Mouse (Mus musculus): Measurements from ENCODE around the gene Gatad2a. TPM values are rescaled to one million over a fixed set of nuclear protein-coding genes. Genes with fewer than 3 reads are reported as not detected.

Gatad2a gene
- polyA plus RNA-seq, 1 experiment from 2014 or later, result 56.0 TPM

Other genes starting within 250 kb of the Gatad2a start
- gene Zfp963, start 246.4 kb downstream of the Gatad2a start, polyA plus RNA-seq (2015; fragmentation: Nextera tagmentation; extraction: Ambion mirVana), result 5.8 and 6.3 TPM in 2 replicates
- 0.15 and 0.39 TPM in 2 replicates for gene Gm20422, start 221.5 kb downstream of the Gatad2a start, polyA plus RNA-seq (2015; fragmentation: Nextera tagmentation; extraction: Ambion mirVana)
- gene Atp13a1, start 205.2 kb downstream of the Gatad2a start, polyA plus RNA-seq (2015; fragmentation: Nextera tagmentation; extraction: Ambion mirVana), result 48.0 and 53.9 TPM in 2 replicates
- 24.7 and 25.4 TPM in 2 replicates for gene Zfp866, start 205.2 kb downstream of the Gatad2a start, polyA plus RNA-seq (2015; fragmentation: Nextera tagmentation; extraction: Ambion mirVana)
- gene Gmip, start 187.7 kb downstream of the Gatad2a start, polyA plus RNA-seq (2015; fragmentation: Nextera tagmentation; extraction: Ambion mirVana), result 8.7 and 10.1 TPM in 2 replicates
- gene Lpar2, start 174.0 kb downstream of the Gatad2a start, polyA plus RNA-seq (2015; fragmentation: Nextera tagmentation; extraction: Ambion mirVana), result 0.50 and 0.58 TPM in 2 replicates
- gene Pbx4, start 163.9 kb downstream of the Gatad2a start, polyA plus RNA-seq (2015; fragmentation: Nextera tagmentation; extraction: Ambion mirVana), result 4.4 and 5.9 TPM in 2 replicates
- 0.83 and 0.95 TPM in 2 replicates for gene Cilp2, start 108.7 kb downstream of the Gatad2a start, polyA plus RNA-seq (2015; fragmentation: Nextera tagmentation; extraction: Ambion mirVana)
- 3.1 and 3.9 TPM in 2 replicates for gene Tssk6, start 94.2 kb downstream of the Gatad2a start, polyA plus RNA-seq (2015; fragmentation: Nextera tagmentation; extraction: Ambion mirVana)
- gene Ndufa13, start 93.8 kb downstream of the Gatad2a start, polyA plus RNA-seq (2015; fragmentation: Nextera tagmentation; extraction: Ambion mirVana), result 183 and 190 TPM in 2 replicates
- gene Yjefn3, start 93.7 kb downstream of the Gatad2a start, polyA plus RNA-seq (2015; fragmentation: Nextera tagmentation; extraction: Ambion mirVana), result 2.8 and 4.1 TPM in 2 replicates
- gene Mau2, start 46.4 kb upstream of the Gatad2a start, polyA plus RNA-seq (2015; fragmentation: Nextera tagmentation; extraction: Ambion mirVana), result 44.7 and 47.9 TPM in 2 replicates
- 37.3 and 42.0 TPM in 2 replicates for gene Sugp1, start 46.4 kb upstream of the Gatad2a start, polyA plus RNA-seq (2015; fragmentation: Nextera tagmentation; extraction: Ambion mirVana)
- 7.0 and 9.9 TPM in 2 replicates for gene Tm6sf2, start 76.5 kb upstream of the Gatad2a start, polyA plus RNA-seq (2015; fragmentation: Nextera tagmentation; extraction: Ambion mirVana)
- gene Hapln4, start 87.1 kb upstream of the Gatad2a start, polyA plus RNA-seq (2015; fragmentation: Nextera tagmentation; extraction: Ambion mirVana), result 0.10 and 0.14 TPM in 2 replicates
- gene Ncan, start 124.5 kb upstream of the Gatad2a start, polyA plus RNA-seq (2015; fragmentation: Nextera tagmentation; extraction: Ambion mirVana), result 1.8 TPM in 2 replicates
- gene Nr2c2ap, start 134.9 kb upstream of the Gatad2a start, polyA plus RNA-seq (2015; fragmentation: Nextera tagmentation; extraction: Ambion mirVana), result 38.2 and 39.4 TPM in 2 replicates
- gene Rfxank, start 142.8 kb upstream of the Gatad2a start, polyA plus RNA-seq (2015; fragmentation: Nextera tagmentation; extraction: Ambion mirVana), result 14.4 and 14.8 TPM in 2 replicates
- gene Borcs8, start 143.1 kb upstream of the Gatad2a start, polyA plus RNA-seq (2015; fragmentation: Nextera tagmentation; extraction: Ambion mirVana), result 42.6 and 43.2 TPM in 2 replicates
- gene Mef2b, start 143.3 kb upstream of the Gatad2a start, polyA plus RNA-seq (2015; fragmentation: Nextera tagmentation; extraction: Ambion mirVana), result 0.19 and 0.26 TPM in 2 replicates
- 54.4 and 59.0 TPM in 2 replicates for gene Tmem161a, start 176.0 kb upstream of the Gatad2a start, polyA plus RNA-seq (2015; fragmentation: Nextera tagmentation; extraction: Ambion mirVana)
- gene Slc25a42, start 215.9 kb upstream of the Gatad2a start, polyA plus RNA-seq (2015; fragmentation: Nextera tagmentation; extraction: Ambion mirVana), result 4.7 and 6.4 TPM in 2 replicates
- gene Sugp2, start 237.8 kb upstream of the Gatad2a start, polyA plus RNA-seq (2015; fragmentation: Nextera tagmentation; extraction: Ambion mirVana), result 26.0 and 27.2 TPM in 2 replicates
- 21.7 and 26.4 TPM in 2 replicates for gene Armc6, start 238.1 kb upstream of the Gatad2a start, polyA plus RNA-seq (2015; fragmentation: Nextera tagmentation; extraction: Ambion mirVana)

All from stomach, embryonic 15.5 days (tissue).